Mouse (Mus musculus): ENCODE results near the gene Mlc1. TPM values are rescaled to one million over a fixed set of nuclear protein-coding genes. Genes with fewer than 3 reads are reported as not detected.

Gene Mlc1
- polyA plus RNA-seq, 1 experiment from 2014 or later = not detected

DNA sequence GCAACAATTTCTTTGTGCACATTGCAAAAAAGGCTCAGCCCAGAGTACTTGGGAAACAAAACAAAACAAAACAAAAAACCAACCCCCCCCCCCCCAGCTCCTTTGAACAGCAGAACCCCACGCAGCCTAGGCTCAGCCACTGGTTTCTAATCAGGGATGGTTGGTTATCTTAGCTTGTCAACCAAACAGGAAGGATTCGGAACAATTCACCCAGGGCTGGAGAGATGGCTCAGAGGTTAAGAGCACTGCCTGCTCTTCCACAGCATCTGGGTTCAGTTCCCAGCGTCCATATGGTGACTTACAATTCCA is 285 bp upstream of the Mlc1 start:
- Histone ChIP-seq H3K36me3 (ENCODE audit: control insufficient read depth, insufficient read depth, low read length) (no peaks in the 10 kb centered on the region), H3K27ac (replicated peaks) (no peak overlapping the region), H3K27me3 (ENCODE audit: control insufficient read depth, insufficient read depth, low read length) (no peaks in the 10 kb centered on the region), H3K4me1 (replicated peaks; ENCODE audit: control insufficient read depth, insufficient read depth) (no peaks in the 10 kb centered on the region), H3K9me3 (ENCODE audit: control insufficient read depth, low read length) (no peaks in the 10 kb centered on the region), H3K4me3 (ENCODE audit: low read depth, low read length) (no peak overlapping the region), H3K9ac (ENCODE audit: low read length) (no peak overlapping the region), H3K4me2 (replicated peaks; ENCODE audit: low read depth) (no peak overlapping the region)
- 61% methylated on average over 3 of the region's 3 CpGs for WGBS
- no peak for TF ChIP-seq EP300 (optimal IDR thresholded peaks at IDR 0.05)
- TF ChIP-seq CTCF (IDR thresholded peaks at IDR 0.05; ENCODE audit: low read depth) = no peak
- ATAC-seq (ENCODE audit: low FRiP score, low TSS enrichment) = no peak
- no peak for DNase-seq (ENCODE audit: low spot score)

- no peaks in the 10 kb centered on the region for H3K4me1 ChIP-seq (replicated peaks; ENCODE audit: control insufficient read depth, insufficient read depth)
- WGBS = 87% methylated on average over 4 of the region's 4 CpGs
- no peak for TF ChIP-seq CTCF (IDR thresholded peaks at IDR 0.05; ENCODE audit: low read depth)
- no peaks in the 10 kb centered on the region for H3K36me3 ChIP-seq (ENCODE audit: control insufficient read depth, insufficient read depth, low read length)
- no peak overlapping the region for H3K4me2 ChIP-seq (replicated peaks; ENCODE audit: low read depth)
- H3K27ac ChIP-seq (replicated peaks) = no peak overlapping the region
- H3K9me3 ChIP-seq (ENCODE audit: control insufficient read depth, low read length) = no peaks in the 10 kb centered on the region
- H3K4me3 ChIP-seq (ENCODE audit: low read depth, low read length) = no peak overlapping the region
- H3K27me3 ChIP-seq (ENCODE audit: control insufficient read depth, insufficient read depth, low read length) = no peaks in the 10 kb centered on the region
- ATAC-seq (ENCODE audit: low FRiP score, low TSS enrichment) (no peak), DNase-seq (ENCODE audit: low spot score) (no peak)
- no peak overlapping the region for H3K9ac ChIP-seq (ENCODE audit: low read length)
These were observed 6.5 kb downstream of the Mlc1 start for GRCm38 (mm10) chr15:88972300-88972699.

DNA sequence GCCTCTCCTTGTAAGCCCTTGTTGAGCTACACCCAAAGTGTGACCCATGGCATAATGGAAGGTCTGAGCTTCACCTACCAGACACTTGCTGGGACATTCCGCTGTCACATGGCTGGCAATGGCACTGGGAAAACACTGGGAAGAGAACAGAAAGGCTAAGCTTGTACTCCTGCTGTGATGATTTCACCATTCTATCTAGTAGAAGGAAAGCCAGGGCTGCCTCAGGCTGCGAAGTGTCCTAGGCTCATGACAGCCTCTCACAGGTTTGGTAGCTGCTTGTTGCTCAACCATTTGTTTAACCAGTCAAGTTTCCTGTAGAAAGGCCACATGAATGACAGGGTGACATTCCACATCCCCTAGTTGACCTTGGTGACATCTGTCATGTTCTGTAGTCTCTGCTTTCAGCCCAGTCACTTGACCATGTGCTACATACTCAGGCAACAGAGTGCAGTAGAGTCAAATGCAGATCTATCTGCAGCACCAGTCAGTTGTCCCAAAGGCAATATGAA is 14.7 kb downstream of the Mlc1 start:
- WGBS = 87% methylated on average over 2 of the region's 2 CpGs
- H3K4me1 ChIP-seq (replicated peaks; ENCODE audit: control insufficient read depth, insufficient read depth) = no peaks in the 10 kb centered on the region
- H3K27ac ChIP-seq (replicated peaks) = no peak overlapping the region
- DNase-seq (ENCODE audit: low spot score) = no peak
- no peaks in the 10 kb centered on the region for H3K27me3 ChIP-seq (ENCODE audit: control insufficient read depth, insufficient read depth, low read length)
- no peaks in the 10 kb centered on the region for H3K36me3 ChIP-seq (ENCODE audit: control insufficient read depth, insufficient read depth, low read length)
- H3K9me3 ChIP-seq (ENCODE audit: control insufficient read depth, low read length) = no peaks in the 10 kb centered on the region
- TF ChIP-seq EP300 (optimal IDR thresholded peaks at IDR 0.05) (no peak), CTCF (IDR thresholded peaks at IDR 0.05; ENCODE audit: low read depth) (no peak)
- H3K4me2 ChIP-seq (replicated peaks; ENCODE audit: low read depth) = no peak overlapping the region
- H3K4me3 ChIP-seq (ENCODE audit: low read depth, low read length) = no peak overlapping the region
- no peak overlapping the region for H3K9ac ChIP-seq (ENCODE audit: low read length)
- ATAC-seq (ENCODE audit: low FRiP score, low TSS enrichment) = no peak

GRCm38 (mm10) chr15:88957522-88957921 is 21.3 kb downstream of the Mlc1 start:
- TF ChIP-seq CTCF (IDR thresholded peaks at IDR 0.05; ENCODE audit: low read depth) (no peak), EP300 (optimal IDR thresholded peaks at IDR 0.05) (no peak)
- no peak overlapping the region for H3K4me3 ChIP-seq (ENCODE audit: low read depth, low read length)
- no peak for ATAC-seq (ENCODE audit: low FRiP score, low TSS enrichment)

GRCm38 (mm10) chr15:88955342-88955741 is 23.5 kb downstream of the Mlc1 start:
- Histone ChIP-seq H3K4me2 (replicated peaks; ENCODE audit: low read depth) (no peak overlapping the region), H3K4me3 (ENCODE audit: low read depth, low read length) (no peak overlapping the region), H3K4me1 (replicated peaks; ENCODE audit: control insufficient read depth, insufficient read depth) (no peaks in the 10 kb centered on the region), H3K9me3 (ENCODE audit: control insufficient read depth, low read length) (no peaks in the 10 kb centered on the region), H3K9ac (ENCODE audit: low read length) (no peak overlapping the region), H3K27me3 (ENCODE audit: control insufficient read depth, insufficient read depth, low read length) (no peaks in the 10 kb centered on the region), H3K27ac (replicated peaks) (no peak overlapping the region), H3K36me3 (ENCODE audit: control insufficient read depth, insufficient read depth, low read length) (no peaks in the 10 kb centered on the region)
- no peak for ATAC-seq (ENCODE audit: low FRiP score, low TSS enrichment)
- 84% methylated on average over 6 of the region's 6 CpGs for WGBS
- DNase-seq (ENCODE audit: low spot score) = no peak
- TF ChIP-seq EP300 (optimal IDR thresholded peaks at IDR 0.05) = no peak
- TF ChIP-seq CTCF (IDR thresholded peaks at IDR 0.05; ENCODE audit: low read depth) = no peak

More at GRCm38 (mm10) chr15:88957522-88957921, 21.3 kb downstream of the Mlc1 start:
- H3K27me3 ChIP-seq (ENCODE audit: control insufficient read depth, insufficient read depth, low read length) = no peaks in the 10 kb centered on the region
- no peak overlapping the region for H3K27ac ChIP-seq (replicated peaks)
- no peak for DNase-seq (ENCODE audit: low spot score)
- no peaks in the 10 kb centered on the region for H3K36me3 ChIP-seq (ENCODE audit: control insufficient read depth, insufficient read depth, low read length)
- WGBS = 71% methylated on average over 4 of the region's 4 CpGs
- no peak overlapping the region for H3K9ac ChIP-seq (ENCODE audit: low read length)
- no peaks in the 10 kb centered on the region for H3K9me3 ChIP-seq (ENCODE audit: control insufficient read depth, low read length)
- H3K4me2 ChIP-seq (replicated peaks; ENCODE audit: low read depth) = no peak overlapping the region
- no peaks in the 10 kb centered on the region for H3K4me1 ChIP-seq (replicated peaks; ENCODE audit: control insufficient read depth, insufficient read depth)

GRCm38 (mm10) chr15:88954368-88955072 is 24.3 kb downstream of the Mlc1 start, which contains the start of gene Ttll8:
Gene Ttll8, minus strand, starts transcription at chr15:88954418.
- ATAC-seq (ENCODE audit: low FRiP score, low TSS enrichment) (peak; percentile 84), DNase-seq (ENCODE audit: low spot score) (peak; percentile 74)
- no peaks in the 10 kb centered on the region for H3K9me3 ChIP-seq (ENCODE audit: control insufficient read depth, low read length)
- peak within 1 kb of the TSS; percentile 60 for H3K4me2 ChIP-seq (replicated peaks; ENCODE audit: low read depth)
- H3K4me3 ChIP-seq (ENCODE audit: low read depth, low read length) = peak within 1 kb of the TSS; percentile 35
- no peaks in the 10 kb centered on the region for H3K36me3 ChIP-seq (ENCODE audit: control insufficient read depth, insufficient read depth, low read length)
- no peaks in the 10 kb centered on the region for H3K4me1 ChIP-seq (replicated peaks; ENCODE audit: control insufficient read depth, insufficient read depth)
- peak within 1 kb of the TSS; percentile 48 for H3K9ac ChIP-seq (ENCODE audit: low read length)
- H3K27me3 ChIP-seq (ENCODE audit: control insufficient read depth, insufficient read depth, low read length) = no peaks in the 10 kb centered on the region
- TF ChIP-seq CTCF (IDR thresholded peaks at IDR 0.05; ENCODE audit: low read depth) (no peak), EP300 (optimal IDR thresholded peaks at IDR 0.05) (no peak)
- H3K27ac ChIP-seq (replicated peaks) = no peak within 1 kb of the TSS
- 3% methylated on average over 51 of the region's 53 CpGs for WGBS
